Mouse (Mus musculus): ENCODE results near the gene Gm12216. TPM values are rescaled to one million over a fixed set of nuclear protein-coding genes. Genes with fewer than 3 reads are reported as not detected.

The Gm12216 gene
- polyA plus RNA-seq, 1 experiment from 2014 or later, result 0.44 TPM

DNA sequence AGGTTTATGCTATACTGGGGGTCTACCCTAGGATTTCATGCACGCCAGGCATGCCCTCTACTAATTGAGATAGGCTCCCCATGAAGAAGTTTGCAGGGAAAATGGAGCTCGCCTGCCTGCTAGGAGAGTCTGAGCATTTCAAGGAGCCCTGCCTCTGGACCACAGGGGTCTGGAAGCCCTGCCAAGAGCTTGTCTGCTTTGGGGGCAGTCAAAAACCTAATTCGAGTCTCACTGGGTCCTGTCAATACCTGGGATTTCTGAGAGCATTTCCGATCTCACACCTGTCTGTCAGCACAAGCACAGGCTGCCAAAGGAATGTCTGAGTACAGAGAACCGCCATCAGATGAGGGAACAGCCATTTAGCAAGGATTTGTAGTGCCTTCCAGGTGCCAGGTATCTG is 94.5 kb downstream of the Gm12216 start:
- no peak for ATAC-seq (ENCODE audit: low read depth)
- Histone ChIP-seq H3K4me1 (ENCODE audit: control insufficient read depth, low read depth, low read length) (peaks cover 29% of the 10 kb centered on the region), H3K27me3 (ENCODE audit: control insufficient read depth, insufficient read depth, low read depth, low read length) (peaks cover 6% of the 10 kb centered on the region; the same call in 1 of the 2 replicates), H3K4me2 (ENCODE audit: low read depth, low read length) (no peak overlapping the region), H3K4me3 (ENCODE audit: low read depth, low read length) (no peak overlapping the region), H3K9ac (ENCODE audit: low read depth, low read length) (no peak overlapping the region), H3K9me3 (replicated peaks; ENCODE audit: control insufficient read depth, low read length) (no peaks in the 10 kb centered on the region), H3K36me3 (ENCODE audit: control insufficient read depth, insufficient read depth) (no peaks in the 10 kb centered on the region), H3K27ac (ENCODE audit: low read length) (no peak overlapping the region)
- 53% methylated on average over 5 of the region's 5 CpGs for WGBS (ENCODE audit: insufficient replicate concordance)

- H3K27me3 ChIP-seq (ENCODE audit: control insufficient read depth, insufficient read depth, low read depth, low read length), result peaks cover 1% of the 10 kb centered on the region; the same call in 1 of the 2 replicates
- peak overlapping the region; percentile 49 for H3K9ac ChIP-seq (ENCODE audit: low read depth, low read length)
- no peaks in the 10 kb centered on the region for H3K9me3 ChIP-seq (replicated peaks; ENCODE audit: control insufficient read depth, low read length)
- no peaks in the 10 kb centered on the region for H3K36me3 ChIP-seq (ENCODE audit: control insufficient read depth, insufficient read depth)
- WGBS (ENCODE audit: insufficient replicate concordance), result under 1% methylated on average over 33 of the region's 33 CpGs
- H3K4me1 ChIP-seq (ENCODE audit: control insufficient read depth, low read depth, low read length), result peaks cover 24% of the 10 kb centered on the region
- peak overlapping the region; percentile 60 for H3K4me2 ChIP-seq (ENCODE audit: low read depth, low read length)
- peak overlapping the region; percentile 84 for H3K27ac ChIP-seq (ENCODE audit: low read length)
- H3K4me3 ChIP-seq (ENCODE audit: low read depth, low read length), result peak overlapping the region; percentile 43
- ATAC-seq (ENCODE audit: low read depth), result peak; percentile 71
These were observed 95.4 kb downstream of the Gm12216 start for GRCm38 (mm10) chr11:53763496-53764140.

DNA sequence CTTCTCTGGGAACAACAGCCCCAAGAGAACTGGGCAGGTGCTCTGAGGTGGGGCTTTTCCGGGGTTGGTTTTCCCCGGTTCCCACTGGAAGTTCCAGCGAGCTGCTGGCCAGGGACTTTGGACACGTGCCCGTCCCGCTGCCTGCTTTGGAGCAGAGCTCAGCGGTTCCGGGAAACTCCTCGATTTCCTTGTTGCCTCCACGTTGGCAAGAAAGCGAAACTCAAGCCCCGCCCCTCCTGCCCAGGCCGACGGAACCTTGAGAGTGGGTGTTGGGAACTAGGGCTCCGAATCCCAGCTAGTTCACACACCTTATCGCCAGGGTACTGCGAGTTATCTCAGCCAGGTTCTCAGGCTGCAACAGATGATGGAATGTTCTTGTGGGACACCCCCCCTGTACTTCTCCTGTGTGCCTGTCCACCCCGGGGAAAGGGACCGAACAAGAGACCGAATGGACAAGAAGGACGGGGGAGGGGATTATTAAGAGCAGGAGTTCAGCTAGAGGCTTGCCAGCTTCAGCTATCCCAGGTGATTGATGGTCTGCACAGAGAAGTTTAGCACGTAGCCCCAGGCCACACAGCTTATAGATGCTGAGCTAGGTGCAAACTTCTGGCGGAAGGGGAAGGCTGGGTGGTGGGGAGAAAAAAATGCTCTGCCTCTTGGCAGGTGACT is 96.1 kb downstream of the Gm12216 start:
- Histone ChIP-seq H3K27me3 (ENCODE audit: control insufficient read depth, insufficient read depth, low read depth, low read length) (no peaks in the 10 kb centered on the region), H3K9me3 (replicated peaks; ENCODE audit: control insufficient read depth, low read length) (no peaks in the 10 kb centered on the region), H3K27ac (ENCODE audit: low read length) (peak overlapping the region; percentile 84), H3K4me2 (ENCODE audit: low read depth, low read length) (peak overlapping the region; percentile 60), H3K36me3 (ENCODE audit: control insufficient read depth, insufficient read depth) (no peaks in the 10 kb centered on the region), H3K9ac (ENCODE audit: low read depth, low read length) (peak overlapping the region; percentile 38), H3K4me3 (ENCODE audit: low read depth, low read length) (peak overlapping the region; percentile 43), H3K4me1 (ENCODE audit: control insufficient read depth, low read depth, low read length) (peaks cover 24% of the 10 kb centered on the region)
- WGBS (ENCODE audit: insufficient replicate concordance), result 2% methylated on average over 23 of the region's 23 CpGs
- ATAC-seq (ENCODE audit: low read depth), result no peak

- Histone ChIP-seq H3K36me3 (ENCODE audit: control insufficient read depth, insufficient read depth) (no peaks in the 10 kb centered on the region), H3K9ac (ENCODE audit: low read depth, low read length) (peak overlapping the region; percentile 38), H3K4me2 (ENCODE audit: low read depth, low read length) (peak overlapping the region; percentile 60), H3K27me3 (ENCODE audit: control insufficient read depth, insufficient read depth, low read depth, low read length) (no peaks in the 10 kb centered on the region), H3K4me1 (ENCODE audit: control insufficient read depth, low read depth, low read length) (peaks cover 24% of the 10 kb centered on the region), H3K27ac (ENCODE audit: low read length) (peak overlapping the region; percentile 84), H3K4me3 (ENCODE audit: low read depth, low read length) (peak overlapping the region; percentile 43), H3K9me3 (replicated peaks; ENCODE audit: control insufficient read depth, low read length) (no peaks in the 10 kb centered on the region)
- ATAC-seq (ENCODE audit: low read depth), result no peak
- 35% methylated on average over 2 of the region's 2 CpGs for WGBS (ENCODE audit: insufficient replicate concordance)
These were observed 96.6 kb downstream of the Gm12216 start for GRCm38 (mm10) chr11:53762426-53762825.

DNA sequence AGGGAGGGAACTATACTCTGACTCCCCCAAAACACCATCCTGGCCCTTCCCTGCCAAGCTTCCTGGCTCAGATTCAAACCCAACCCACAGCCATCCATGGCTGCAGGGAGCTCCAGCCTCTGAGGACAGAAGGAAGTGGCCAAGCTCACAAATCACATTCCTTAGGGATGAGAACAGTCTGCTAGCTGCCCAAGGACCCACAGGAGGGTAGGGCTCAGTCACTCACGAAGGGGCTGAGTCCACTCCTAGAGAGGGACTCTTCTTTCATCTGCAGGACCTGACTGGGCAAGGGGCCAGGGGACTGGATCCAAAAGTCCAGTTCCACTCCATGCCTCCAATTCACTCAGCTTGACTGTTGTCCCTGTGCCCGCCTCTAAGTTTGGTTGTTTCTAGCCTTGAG is 97.2 kb downstream of the Gm12216 start:
- no peak overlapping the region for H3K4me2 ChIP-seq (ENCODE audit: low read depth, low read length)
- no peaks in the 10 kb centered on the region for H3K9me3 ChIP-seq (replicated peaks; ENCODE audit: control insufficient read depth, low read length)
- H3K27me3 ChIP-seq (ENCODE audit: control insufficient read depth, insufficient read depth, low read depth, low read length), result no peaks in the 10 kb centered on the region
- no peak overlapping the region for H3K9ac ChIP-seq (ENCODE audit: low read depth, low read length)
- peak overlapping the region; percentile 84 for H3K27ac ChIP-seq (ENCODE audit: low read length)
- peaks cover 24% of the 10 kb centered on the region for H3K4me1 ChIP-seq (ENCODE audit: control insufficient read depth, low read depth, low read length)
- no peak for ATAC-seq (ENCODE audit: low read depth)
- H3K36me3 ChIP-seq (ENCODE audit: control insufficient read depth, insufficient read depth), result no peaks in the 10 kb centered on the region
- no peak overlapping the region for H3K4me3 ChIP-seq (ENCODE audit: low read depth, low read length)
- 41% methylated on average over 2 of the region's 2 CpGs for WGBS (ENCODE audit: insufficient replicate concordance)

- no peaks in the 10 kb centered on the region for H3K36me3 ChIP-seq (ENCODE audit: control insufficient read depth, insufficient read depth)
- H3K27me3 ChIP-seq (ENCODE audit: control insufficient read depth, insufficient read depth, low read depth, low read length), result no peaks in the 10 kb centered on the region
- peaks cover 24% of the 10 kb centered on the region for H3K4me1 ChIP-seq (ENCODE audit: control insufficient read depth, low read depth, low read length)
- no peak for ATAC-seq (ENCODE audit: low read depth)
- H3K4me3 ChIP-seq (ENCODE audit: low read depth, low read length), result no peak overlapping the region
- no peaks in the 10 kb centered on the region for H3K9me3 ChIP-seq (replicated peaks; ENCODE audit: control insufficient read depth, low read length)
- no peak overlapping the region for H3K9ac ChIP-seq (ENCODE audit: low read depth, low read length)
- 71% methylated on average over 5 of the region's 5 CpGs for WGBS (ENCODE audit: insufficient replicate concordance)
- no peak overlapping the region for H3K27ac ChIP-seq (ENCODE audit: low read length)
- no peak overlapping the region for H3K4me2 ChIP-seq (ENCODE audit: low read depth, low read length)
These were observed 97.8 kb downstream of the Gm12216 start for GRCm38 (mm10) chr11:53761284-53761683.

DNA sequence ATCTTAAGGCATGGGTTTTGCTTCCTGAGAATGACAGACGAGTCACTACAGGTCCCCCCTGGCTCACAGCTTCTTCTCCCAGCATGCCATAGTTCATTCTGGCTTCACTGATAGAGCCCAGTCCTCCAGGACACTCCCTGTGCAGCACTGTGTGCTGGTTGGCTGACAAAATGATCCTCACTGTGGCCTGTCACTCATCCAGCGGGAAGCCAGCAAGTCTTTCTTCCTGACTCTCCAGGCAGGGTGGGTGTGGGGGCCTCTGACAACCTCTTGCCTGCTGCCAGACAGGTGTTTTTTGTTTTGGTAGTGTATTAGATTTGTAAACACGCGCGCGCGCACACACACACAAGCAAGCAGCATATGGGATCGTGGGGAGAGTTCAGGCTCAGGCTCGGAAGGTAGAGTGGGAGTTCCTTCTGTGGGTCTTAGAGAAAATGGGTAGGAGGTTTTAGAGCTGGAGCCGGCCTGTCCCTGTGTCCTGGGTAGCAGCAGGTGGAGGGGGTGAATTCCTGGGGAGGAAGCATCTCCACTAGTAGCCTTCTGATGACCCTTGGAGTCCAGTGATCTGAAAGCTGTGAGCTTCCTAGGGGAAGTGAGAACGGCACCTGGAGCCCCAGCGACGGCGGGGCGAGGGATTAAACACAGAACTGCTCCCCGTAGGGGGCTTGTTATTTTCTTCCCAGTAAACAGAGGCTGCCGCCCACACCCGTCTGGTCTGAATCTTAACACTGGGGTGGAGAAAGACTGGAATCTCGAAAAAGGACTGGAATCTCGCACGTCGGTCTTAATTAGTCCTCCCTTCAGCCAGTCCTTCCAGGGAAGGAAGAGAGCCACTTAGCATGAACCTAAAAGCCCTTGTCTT is 99.3 kb downstream of the Gm12216 start:
- H3K9me3 ChIP-seq (replicated peaks; ENCODE audit: control insufficient read depth, low read length), result no peaks in the 10 kb centered on the region
- WGBS (ENCODE audit: insufficient replicate concordance), result 49% methylated on average over 22 of the region's 22 CpGs
- no peak overlapping the region for H3K27ac ChIP-seq (ENCODE audit: low read length)
- no peak for ATAC-seq (ENCODE audit: low read depth)
- H3K27me3 ChIP-seq (ENCODE audit: control insufficient read depth, insufficient read depth, low read depth, low read length), result no peaks in the 10 kb centered on the region
- peaks cover 24% of the 10 kb centered on the region for H3K4me1 ChIP-seq (ENCODE audit: control insufficient read depth, low read depth, low read length)
- no peak overlapping the region for H3K4me2 ChIP-seq (ENCODE audit: low read depth, low read length)
- H3K4me3 ChIP-seq (ENCODE audit: low read depth, low read length), result no peak overlapping the region
- H3K36me3 ChIP-seq (ENCODE audit: control insufficient read depth, insufficient read depth), result no peaks in the 10 kb centered on the region
- no peak overlapping the region for H3K9ac ChIP-seq (ENCODE audit: low read depth, low read length)

DNA sequence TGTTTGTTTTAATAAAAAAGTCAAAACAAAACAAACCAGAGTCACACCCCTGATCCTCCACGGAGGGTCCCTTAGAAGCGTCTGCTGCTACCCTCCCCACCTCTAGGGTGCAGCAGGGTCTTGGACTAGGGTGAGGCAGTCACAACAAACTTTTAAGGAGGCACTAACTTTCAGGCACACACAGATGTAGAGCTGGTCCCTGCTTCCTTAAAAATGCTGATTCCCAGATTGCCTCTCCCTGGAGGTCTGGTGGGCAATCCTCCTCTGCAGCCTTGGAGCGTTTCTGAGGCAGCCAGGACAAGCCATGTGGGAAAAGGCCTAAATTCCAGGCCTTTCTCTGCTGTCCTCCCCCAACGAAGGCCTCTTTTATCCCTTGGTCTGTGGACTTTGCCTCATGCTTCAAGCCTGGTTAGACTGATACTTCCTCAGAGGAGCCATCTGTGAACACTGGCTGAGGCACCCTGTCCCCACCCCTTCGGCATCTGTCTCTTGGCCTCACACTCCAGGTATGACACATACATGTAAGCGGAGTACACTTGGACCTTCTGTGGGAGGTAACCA is 100.2 kb downstream of the Gm12216 start:
- no peak overlapping the region for H3K4me3 ChIP-seq (ENCODE audit: low read depth, low read length)
- no peak overlapping the region for H3K4me2 ChIP-seq (ENCODE audit: low read depth, low read length)
- no peak for ATAC-seq (ENCODE audit: low read depth)
- no peak overlapping the region for H3K27ac ChIP-seq (ENCODE audit: low read length)
- peaks cover 19% of the 10 kb centered on the region for H3K4me1 ChIP-seq (ENCODE audit: control insufficient read depth, low read depth, low read length)
- no peaks in the 10 kb centered on the region for H3K36me3 ChIP-seq (ENCODE audit: control insufficient read depth, insufficient read depth)
- WGBS (ENCODE audit: insufficient replicate concordance), result 45% methylated on average over 6 of the region's 6 CpGs
- no peak overlapping the region for H3K9ac ChIP-seq (ENCODE audit: low read depth, low read length)
- no peaks in the 10 kb centered on the region for H3K9me3 ChIP-seq (replicated peaks; ENCODE audit: control insufficient read depth, low read length)
- H3K27me3 ChIP-seq (ENCODE audit: control insufficient read depth, insufficient read depth, low read depth, low read length), result no peaks in the 10 kb centered on the region

Data from liver, embryonic 16.5 days (tissue).